Mouse (Mus musculus): Measurements from ENCODE around the gene Setd3. TPM values are rescaled to one million over a fixed set of nuclear protein-coding genes. Genes with fewer than 3 reads are reported as not detected.

The Setd3 gene
- polyA plus RNA-seq, 2 experiments: 26.8 to 43.4 TPM

GRCm38 (mm10) chr12:108171336-108171735 is 7.8 kb downstream of the Setd3 start:
- H3K4me2 ChIP-seq (ENCODE audit: low read depth): no peak overlapping the region
- ATAC-seq (ENCODE audit: insufficient read depth) (no peak), DNase-seq (ENCODE audit: low read depth in 3 of 3, low spot score in 3 of 3) (no peak)
- no peaks in the 10 kb centered on the region for H3K36me3 ChIP-seq (replicated peaks; ENCODE audit: control insufficient read depth, insufficient read depth, low read depth)
- no peak overlapping the region for H3K9ac ChIP-seq (replicated peaks)
- TF ChIP-seq EP300 (IDR thresholded peaks at IDR 0.05; ENCODE audit: low read depth) (no peak), CTCF (IDR thresholded peaks at IDR 0.05; ENCODE audit: low read depth) (no peak)
- no peaks in the 10 kb centered on the region for H3K9me3 ChIP-seq (ENCODE audit: control insufficient read depth, low read length)
- no peak overlapping the region for H3K27ac ChIP-seq
- no peaks in the 10 kb centered on the region for H3K27me3 ChIP-seq (ENCODE audit: control insufficient read depth, insufficient read depth, low read length)
- no peak overlapping the region for H3K4me3 ChIP-seq (ENCODE audit: insufficient read depth in 1 of 2, low read depth in 2 of 2, low read length in 2 of 2)
- peaks cover 7 to 23% of the 10 kb centered on the region in 2 experiments; a peak in 3 of 4 replicates for H3K4me1 ChIP-seq (replicated peaks; ENCODE audit: control insufficient read depth in 2 of 2, insufficient read depth in 2 of 2, low read length in 1 of 2)

- peaks cover 7 to 21% of the 10 kb centered on the region in 2 experiments; a peak in 3 of 4 replicates for H3K4me1 ChIP-seq (replicated peaks; ENCODE audit: control insufficient read depth in 2 of 2, insufficient read depth in 2 of 2, low read length in 1 of 2)
Observed at GRCm38 (mm10) chr12:108170467-108170866, 8.6 kb downstream of the Setd3 start.

GRCm38 (mm10) chr12:108168909-108169308 is 10.2 kb downstream of the Setd3 start:
- Histone ChIP-seq H3K27ac (no peak overlapping the region), H3K9ac (replicated peaks) (no peak overlapping the region), H3K27me3 (ENCODE audit: control insufficient read depth, insufficient read depth, low read length) (no peaks in the 10 kb centered on the region), H3K36me3 (replicated peaks; ENCODE audit: control insufficient read depth, insufficient read depth, low read depth) (peaks cover 3% of the 10 kb centered on the region; the same call in 1 of the 2 replicates), H3K4me3 (ENCODE audit: insufficient read depth in 1 of 2, low read depth in 2 of 2, low read length in 2 of 2) (no peak overlapping the region), H3K4me2 (ENCODE audit: low read depth) (no peak overlapping the region), H3K4me1 (replicated peaks; ENCODE audit: control insufficient read depth in 2 of 2, insufficient read depth in 2 of 2, low read length in 1 of 2) (peaks cover 7 to 19% of the 10 kb centered on the region in 2 experiments; a peak in 3 of 4 replicates), H3K9me3 (ENCODE audit: control insufficient read depth, low read length) (no peaks in the 10 kb centered on the region)
- TF ChIP-seq EP300 (IDR thresholded peaks at IDR 0.05; ENCODE audit: low read depth) (no peak), CTCF (IDR thresholded peaks at IDR 0.05; ENCODE audit: low read depth) (no peak)
- ATAC-seq (ENCODE audit: insufficient read depth) (no peak), DNase-seq (ENCODE audit: low read depth in 3 of 3, low spot score in 3 of 3) (no peak)
- 55% methylated on average over 3 of the region's 3 CpGs for WGBS (ENCODE audit: insufficient replicate concordance)

More at GRCm38 (mm10) chr12:108170467-108170866, 8.6 kb downstream of the Setd3 start:
- DNase-seq (ENCODE audit: low read depth in 3 of 3, low spot score in 3 of 3) (no peak), ATAC-seq (ENCODE audit: insufficient read depth) (no peak)
- Histone ChIP-seq H3K9me3 (ENCODE audit: control insufficient read depth, low read length) (no peaks in the 10 kb centered on the region), H3K27ac (no peak overlapping the region), H3K4me3 (ENCODE audit: insufficient read depth in 1 of 2, low read depth in 2 of 2, low read length in 2 of 2) (no peak overlapping the region), H3K27me3 (ENCODE audit: control insufficient read depth, insufficient read depth, low read length) (no peaks in the 10 kb centered on the region), H3K9ac (replicated peaks) (no peak overlapping the region), H3K36me3 (replicated peaks; ENCODE audit: control insufficient read depth, insufficient read depth, low read depth) (no peaks in the 10 kb centered on the region), H3K4me2 (ENCODE audit: low read depth) (no peak overlapping the region)
- no peak for TF ChIP-seq CTCF (IDR thresholded peaks at IDR 0.05; ENCODE audit: low read depth)
- 77% methylated on average over 3 of the region's 3 CpGs for WGBS (ENCODE audit: insufficient replicate concordance)

- Histone ChIP-seq H3K4me1 (replicated peaks; ENCODE audit: control insufficient read depth in 2 of 2, insufficient read depth in 2 of 2, low read length in 1 of 2) (no peaks in the 10 kb centered on the region; a peak in 1 of 4 replicates), H3K4me3 (ENCODE audit: insufficient read depth in 1 of 2, low read depth in 2 of 2, low read length in 2 of 2) (no peak overlapping the region), H3K9ac (replicated peaks) (no peak overlapping the region), H3K27me3 (ENCODE audit: control insufficient read depth, insufficient read depth, low read length) (no peaks in the 10 kb centered on the region), H3K27ac (no peak overlapping the region), H3K9me3 (ENCODE audit: control insufficient read depth, low read length) (no peaks in the 10 kb centered on the region), H3K4me2 (ENCODE audit: low read depth) (no peak overlapping the region), H3K36me3 (replicated peaks; ENCODE audit: control insufficient read depth, insufficient read depth, low read depth) (peaks cover 22% of the 10 kb centered on the region)
- no peak for TF ChIP-seq CTCF (IDR thresholded peaks at IDR 0.05; ENCODE audit: low read depth)
- no peak for TF ChIP-seq EP300 (IDR thresholded peaks at IDR 0.05; ENCODE audit: low read depth)
- DNase-seq (ENCODE audit: low read depth in 3 of 3, low spot score in 3 of 3) (no peak), ATAC-seq (ENCODE audit: insufficient read depth) (no peak)
- WGBS (ENCODE audit: insufficient replicate concordance): 83% methylated on average over 3 of the region's 3 CpGs
Observed at GRCm38 (mm10) chr12:108163706-108164105, 15.4 kb downstream of the Setd3 start.

- Histone ChIP-seq H3K9ac (replicated peaks) (no peak overlapping the region), H3K9me3 (ENCODE audit: control insufficient read depth, low read length) (no peaks in the 10 kb centered on the region), H3K27ac (no peak overlapping the region), H3K27me3 (ENCODE audit: control insufficient read depth, insufficient read depth, low read length) (no peaks in the 10 kb centered on the region), H3K4me1 (replicated peaks; ENCODE audit: control insufficient read depth in 2 of 2, insufficient read depth in 2 of 2, low read length in 1 of 2) (no peaks in the 10 kb centered on the region; a peak in 1 of 4 replicates), H3K36me3 (replicated peaks; ENCODE audit: control insufficient read depth, insufficient read depth, low read depth) (peaks cover 27% of the 10 kb centered on the region), H3K4me2 (ENCODE audit: low read depth) (no peak overlapping the region), H3K4me3 (ENCODE audit: insufficient read depth in 1 of 2, low read depth in 2 of 2, low read length in 2 of 2) (no peak overlapping the region)
- no peak for ATAC-seq (ENCODE audit: insufficient read depth)
- WGBS (ENCODE audit: insufficient replicate concordance): 88% methylated on average over 1 of the region's 1 CpGs
- DNase-seq (ENCODE audit: low read depth in 3 of 3, low spot score in 3 of 3): no peak
- TF ChIP-seq CTCF (IDR thresholded peaks at IDR 0.05; ENCODE audit: low read depth) (peak; percentile 59), EP300 (IDR thresholded peaks at IDR 0.05; ENCODE audit: low read depth) (no peak)
Observed at GRCm38 (mm10) chr12:108162036-108162435, 17.1 kb downstream of the Setd3 start.
